Mouse (Mus musculus) olfactory bulb, adult 2 months (tissue): Measurements from ENCODE around the gene Mdh2.

Experiments
- CTCF ChIP-seq: fragments of 200-500 bp; IDR thresholded peaks from 2 replicates; pipeline ENCODE4 v1.5.1; 2012; ENCODE audit warnings: low read depth, mild to moderate bottlenecking, low read length, moderate library complexity; ENCODE audit not compliant: insufficient read depth
- POLR2A ChIP-seq: fragments of 200-500 bp; IDR thresholded peaks from 2 replicates; pipeline ENCODE4 v1.6.1; 2012; ENCODE audit warnings: mild to moderate bottlenecking, low read depth, low read length, moderate library complexity; ENCODE audit not compliant: insufficient read depth

GRCm38 (mm10) chr5:135835981-135836380 lies 57.7 kb downstream of the Mdh2 start:
- no peak for TF ChIP-seq CTCF
- no peak for TF ChIP-seq POLR2A
